Mouse (Mus musculus) forebrain, embryonic 14.5 days (tissue): ENCODE measurements around the gene Glul. TPM values are rescaled to one million over a fixed set of nuclear protein-coding genes. Genes with fewer than 3 reads are reported as not detected.

Experiments used
- ATAC-seq: fragments of 200-750 bp; cut with Nextera tagmentation; 2 replicates; pipeline ENCODE4 v1.8.0; 2017; ENCODE audit warnings: mild to moderate bottlenecking, moderate library complexity
- DNase-seq: peaks from one replicate; pipeline ENCODE4 v3.0.0-alpha.2; 2015; ENCODE audit warnings: low spot score
- H3K27ac ChIP-seq: fragments of 300-500 bp; sonication (generic); 2 replicates; pipeline ENCODE4 v1.5.1; 2014; ENCODE audit warnings: low read depth, mild to moderate bottlenecking, control low read depth, low read length, moderate library complexity
- H3K27me3 ChIP-seq: fragments of 300-500 bp; sonication (generic); replicated peaks from 2 replicates; pipeline ENCODE4 v1.6.1; 2014; ENCODE audit warnings: low read length, control low read depth, mixed read lengths; ENCODE audit not compliant: control insufficient read depth, insufficient read depth
- H3K36me3 ChIP-seq: fragments of 300-500 bp; sonication (generic); 2 replicates; pipeline ENCODE4 v1.6.1; 2014; ENCODE audit warnings: low read length, control low read depth; ENCODE audit not compliant: control insufficient read depth, insufficient read depth
- H3K4me1 ChIP-seq: fragments of 300-500 bp; sonication (generic); 2 replicates; pipeline ENCODE4 v1.6.1; 2014; ENCODE audit warnings: antibody characterized with exemption, low read length, control low read depth; ENCODE audit not compliant: control insufficient read depth, insufficient read depth
- H3K4me2 ChIP-seq: fragments of 300-500 bp; sonication (generic); 2 replicates; pipeline ENCODE4 v1.6.1; 2014; ENCODE audit warnings: mild to moderate bottlenecking, control low read depth, low read length
- H3K4me3 ChIP-seq: fragments of 300-500 bp; sonication (generic); 2 replicates; pipeline ENCODE4 v1.5.1; 2014; ENCODE audit warnings: low read depth, low read length, control low read depth
- H3K9ac ChIP-seq: fragments of 300-500 bp; sonication (generic); 2 replicates; pipeline ENCODE4 v1.6.1; 2014; ENCODE audit warnings: mild to moderate bottlenecking, low read length, control low read depth, moderate library complexity
- H3K9me3 ChIP-seq: fragments of 300-500 bp; sonication (generic); replicated peaks from 2 replicates; pipeline ENCODE4 v1.6.1; 2016; ENCODE audit warnings: low read length, control low read depth, mixed read lengths; ENCODE audit not compliant: control insufficient read depth
- WGBS: fragments of 180-500 bp; shearing (Covaris S2); extraction: QIAGEN DNeasy Blood & Tissue Kit; methylation state at CpG from one replicate; pipeline ENCODE4 v1.1.7; 2014; 5-methylcytosine and 5-hydroxymethylcytosine counted together
- polyA plus RNA-seq: library from polyadenylated mRNA; unstranded; fragments of >200 nt; fragmentation: Nextera tagmentation; extraction: Ambion mirVana; gene quantifications from 2 replicates; pipeline ENCODE4 v1.2.1, GENCODE M21; 2014

Glul gene
- polyA plus RNA-seq, 1 experiment from 2014 or later, result 137 TPM

- Histone ChIP-seq H3K9ac (no peak overlapping the region), H3K27me3 (no peaks in the 10 kb centered on the region), H3K4me2 (no peak overlapping the region), H3K4me3 (no peak overlapping the region), H3K4me1 (no peaks in the 10 kb centered on the region), H3K9me3 (no peaks in the 10 kb centered on the region), H3K36me3 (no peaks in the 10 kb centered on the region), H3K27ac (no peak overlapping the region)
- ATAC-seq (no peak), DNase-seq (peak; percentile 43)
- WGBS, result 60% methylated on average over 8 of the region's 8 CpGs
These were observed 5.4 kb upstream of the Glul start for GRCm38 (mm10) chr1:153894201-153894893.

GRCm38 (mm10) chr1:153894979-153895378 is 4.8 kb upstream of the Glul start:
- no peaks in the 10 kb centered on the region for H3K9me3 ChIP-seq
- no peak overlapping the region for H3K4me3 ChIP-seq
- no peaks in the 10 kb centered on the region for H3K36me3 ChIP-seq
- DNase-seq (peak; percentile 90), ATAC-seq (peak; percentile 6; the same call in 1 of the 2 replicates)
- no peak overlapping the region for H3K4me2 ChIP-seq
- 35% methylated on average over 5 of the region's 5 CpGs for WGBS
- H3K9ac ChIP-seq, result no peak overlapping the region
- H3K27ac ChIP-seq, result no peak overlapping the region
- no peaks in the 10 kb centered on the region for H3K27me3 ChIP-seq
- H3K4me1 ChIP-seq, result no peaks in the 10 kb centered on the region

- H3K4me1 ChIP-seq, result peaks cover 8% of the 10 kb centered on the region; the same call in 1 of the 2 replicates
- H3K27me3 ChIP-seq, result no peaks in the 10 kb centered on the region
- H3K9ac ChIP-seq, result no peak overlapping the region
- H3K4me2 ChIP-seq, result no peak overlapping the region
- WGBS, result 88% methylated on average over 8 of the region's 8 CpGs
- DNase-seq (no peak), ATAC-seq (no peak)
- no peaks in the 10 kb centered on the region for H3K9me3 ChIP-seq
- no peak overlapping the region for H3K27ac ChIP-seq
- no peaks in the 10 kb centered on the region for H3K36me3 ChIP-seq
- H3K4me3 ChIP-seq, result no peak overlapping the region
These were observed 2.5 kb upstream of the Glul start for GRCm38 (mm10) chr1:153897196-153897595.

- Histone ChIP-seq H3K4me3 (peak overlapping the region; percentile 75), H3K27ac (peak overlapping the region; percentile 96), H3K36me3 (peaks cover 14% of the 10 kb centered on the region), H3K9ac (peak overlapping the region; percentile 92), H3K4me1 (peaks cover 17% of the 10 kb centered on the region), H3K27me3 (no peaks in the 10 kb centered on the region), H3K4me2 (peak overlapping the region; percentile 59), H3K9me3 (no peaks in the 10 kb centered on the region)
- ATAC-seq (peak; percentile 57), DNase-seq (no peak)
- WGBS, result 17% methylated on average over 22 of the region's 22 CpGs
These were observed 584 bp upstream of the Glul start for GRCm38 (mm10) chr1:153898989-153899730.

- ATAC-seq (peak; percentile 49), DNase-seq (no peak)
- peaks cover 27% of the 10 kb centered on the region for H3K36me3 ChIP-seq
- no peaks in the 10 kb centered on the region for H3K27me3 ChIP-seq
- WGBS, result under 1% methylated on average over 36 of the region's 36 CpGs
- H3K27ac ChIP-seq, result peak overlapping the region; percentile 96
- peak overlapping the region; percentile 92 for H3K9ac ChIP-seq
- H3K9me3 ChIP-seq, result no peaks in the 10 kb centered on the region
- peak overlapping the region; percentile 75 for H3K4me3 ChIP-seq
- peak overlapping the region; percentile 59 for H3K4me2 ChIP-seq
- peaks cover 17% of the 10 kb centered on the region for H3K4me1 ChIP-seq
These were observed 637 bp downstream of the Glul start for GRCm38 (mm10) chr1:153900381-153900780.

- peak; percentile 55 for DNase-seq
- Histone ChIP-seq H3K27ac (peak overlapping the region; percentile 96), H3K4me2 (peak overlapping the region; percentile 59), H3K4me3 (peak overlapping the region; percentile 75), H3K36me3 (peaks cover 34% of the 10 kb centered on the region), H3K9ac (peak overlapping the region; percentile 92), H3K9me3 (no peaks in the 10 kb centered on the region), H3K27me3 (no peaks in the 10 kb centered on the region), H3K4me1 (peaks cover 17% of the 10 kb centered on the region)
- under 1% methylated on average over 25 of the region's 25 CpGs for WGBS
- ATAC-seq, result no peak
These were observed 1.4 kb downstream of the Glul start for GRCm38 (mm10) chr1:153900860-153901730.

GRCm38 (mm10) chr1:153903006-153903405 is 3.3 kb downstream of the Glul start:
- Histone ChIP-seq H3K36me3 (peaks cover 53% of the 10 kb centered on the region), H3K27me3 (no peaks in the 10 kb centered on the region), H3K27ac (no peak overlapping the region), H3K4me2 (peak overlapping the region; percentile 59), H3K9ac (no peak overlapping the region; the same call in 1 of the 2 replicates), H3K9me3 (no peaks in the 10 kb centered on the region), H3K4me3 (no peak overlapping the region), H3K4me1 (peaks cover 17% of the 10 kb centered on the region)
- WGBS, result 15% methylated on average over 13 of the region's 13 CpGs
- ATAC-seq (no peak), DNase-seq (peak; percentile 23)

- Histone ChIP-seq H3K36me3 (peaks cover 65% of the 10 kb centered on the region), H3K4me2 (no peak overlapping the region), H3K4me3 (no peak overlapping the region), H3K9ac (no peak overlapping the region), H3K27ac (no peak overlapping the region), H3K4me1 (peaks cover 17% of the 10 kb centered on the region), H3K9me3 (no peaks in the 10 kb centered on the region), H3K27me3 (no peaks in the 10 kb centered on the region)
- no peak for DNase-seq
- ATAC-seq, result no peak
- 96% methylated on average over 14 of the region's 14 CpGs for WGBS
These were observed 4.5 kb downstream of the Glul start for GRCm38 (mm10) chr1:153904236-153904635.
